In genomic region chr3:89174844-89175243, GRCm38 (mm10) we compare ENCODE assay signal across 1 mouse cellular context.
TF ChIP-seq lines count a peak whose summit lies in the region.

No protein-coding gene starts in this region.

TF ChIP-seq in MEL, 35 proteins besides CTCF, POLR2A, EP300 and RAD21:
- TF ChIP-seq NELFE (IDR thresholded peaks at IDR 0.05; ENCODE audit: low read depth, low read length) (0 out of 2 replicates have a peak, but pooled peaks have one; percentile 8), JUND (IDR thresholded peaks at IDR 0.05; ENCODE audit: low read depth, low read length) (no peak)
